Mouse (Mus musculus): Measurements from ENCODE around the gene Abhd2.
A peak's percentile ranks its signal among the peaks of the same experiment; 100 is the strongest.

Gene Abhd2

GRCm38 (mm10) chr7:79293605-79294232, 20.7 kb downstream of the Abhd2 start:
- DNase-seq (ENCODE audit: low read depth): peak; percentile 59

- no peak for DNase-seq (ENCODE audit: low read depth)
Measured at GRCm38 (mm10) chr7:79294449-79294980, 21.5 kb downstream of the Abhd2 start.

- no peak for DNase-seq (ENCODE audit: low read depth)
Measured at GRCm38 (mm10) chr7:79295196-79295826, 22.3 kb downstream of the Abhd2 start.

GRCm38 (mm10) chr7:79298681-79299080, 25.7 kb downstream of the Abhd2 start:
- DNase-seq (ENCODE audit: low read depth): no peak

GRCm38 (mm10) chr7:79299548-79299947, 26.5 kb downstream of the Abhd2 start:
- DNase-seq (ENCODE audit: low read depth): no peak

- DNase-seq (ENCODE audit: low read depth): peak; percentile 84
Measured at GRCm38 (mm10) chr7:79300432-79301151, 27.6 kb downstream of the Abhd2 start.

- DNase-seq (ENCODE audit: low read depth): no peak
Measured at GRCm38 (mm10) chr7:79302145-79302544, 29.1 kb downstream of the Abhd2 start.

- DNase-seq (ENCODE audit: low read depth): no peak
Measured at GRCm38 (mm10) chr7:79302586-79302985, 29.6 kb downstream of the Abhd2 start.

- DNase-seq (ENCODE audit: low read depth): no peak
Measured at GRCm38 (mm10) chr7:79303183-79303761, 30.3 kb downstream of the Abhd2 start.

GRCm38 (mm10) chr7:79308455-79309030, 35.5 kb downstream of the Abhd2 start:
- DNase-seq (ENCODE audit: low read depth): no peak

GRCm38 (mm10) chr7:79309247-79310190, 36.5 kb downstream of the Abhd2 start:
- no peak for DNase-seq (ENCODE audit: low read depth)

GRCm38 (mm10) chr7:79310191-79310555, 37.2 kb downstream of the Abhd2 start:
- DNase-seq (ENCODE audit: low read depth): no peak

GRCm38 (mm10) chr7:79311420-79311988, 38.5 kb downstream of the Abhd2 start:
- no peak for DNase-seq (ENCODE audit: low read depth)

GRCm38 (mm10) chr7:79312246-79312645, 39.2 kb downstream of the Abhd2 start:
- no peak for DNase-seq (ENCODE audit: low read depth)

- DNase-seq (ENCODE audit: low read depth): no peak
Measured at GRCm38 (mm10) chr7:79313519-79314059, 40.6 kb downstream of the Abhd2 start.

- peak; percentile 26 for DNase-seq (ENCODE audit: low read depth)
Measured at GRCm38 (mm10) chr7:79314517-79314916, 41.5 kb downstream of the Abhd2 start.

- DNase-seq (ENCODE audit: low read depth): no peak
Measured at GRCm38 (mm10) chr7:79315149-79315548, 42.1 kb downstream of the Abhd2 start.

GRCm38 (mm10) chr7:79316069-79316695, 43.2 kb downstream of the Abhd2 start:
- DNase-seq (ENCODE audit: low read depth): no peak

- no peak for DNase-seq (ENCODE audit: low read depth)
Measured at GRCm38 (mm10) chr7:79317576-79317975, 44.6 kb downstream of the Abhd2 start.
